Mouse (Mus musculus): ENCODE data around the gene Vopp1.

DNA sequence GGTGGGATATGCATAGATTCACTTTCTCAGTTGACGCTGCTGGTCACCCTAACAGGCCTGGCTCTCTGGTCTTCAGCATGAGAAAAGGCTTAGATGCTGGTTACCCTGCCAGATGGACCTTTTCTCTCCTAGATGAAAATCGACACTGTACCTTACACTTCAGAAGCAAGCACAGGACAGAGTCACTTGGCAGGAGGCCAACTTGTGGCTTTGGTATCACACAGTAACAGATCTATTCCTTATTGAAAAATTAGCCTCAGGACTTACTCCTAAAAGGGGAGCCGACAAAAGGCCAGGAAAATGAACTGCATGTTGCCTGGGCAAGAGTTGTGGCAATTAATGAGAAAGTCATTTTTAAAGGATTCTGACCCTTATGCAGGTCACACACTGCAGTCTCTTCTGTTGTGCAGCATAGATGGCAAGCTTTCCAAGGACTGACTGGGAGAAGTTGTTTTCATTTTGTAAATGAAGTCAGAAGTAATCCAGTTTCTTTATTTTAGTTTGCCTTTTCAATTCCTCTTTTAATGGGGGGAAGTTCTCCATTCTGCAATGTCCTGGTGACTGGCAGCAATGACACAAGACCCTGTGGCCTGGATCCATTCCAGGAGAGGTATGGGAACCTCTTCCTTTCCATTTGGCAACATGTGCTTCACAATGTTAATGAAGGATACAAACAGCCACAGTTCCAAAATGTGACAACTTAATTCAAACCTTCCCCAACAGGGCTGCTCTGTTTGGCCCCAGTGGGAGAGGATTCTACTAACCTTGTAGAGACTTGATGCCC lies 59.7 kb downstream of the Vopp1 start:
- TF ChIP-seq CTCF (IDR thresholded peaks at IDR 0.05; ENCODE audit: low read depth, low read length) (no peak), GATA1 (IDR thresholded peaks at IDR 0.05; ENCODE audit: borderline replicate concordance, low read length) (no peak), TAL1 (conservative IDR thresholded peaks at IDR 0.05; ENCODE audit: low read depth, low read length) (no peak), POLR2AphosphoS5 (IDR thresholded peaks at IDR 0.05; ENCODE audit: insufficient replicate concordance, low read depth, low read length) (no peak), GATA2 (IDR thresholded peaks at IDR 0.05; ENCODE audit: borderline replicate concordance, low read depth, low read length) (no peak)
